Mouse (Mus musculus): ENCODE measurements around the gene Lcat. TPM values are rescaled to one million over a fixed set of nuclear protein-coding genes. Genes with fewer than 3 reads are reported as not detected.

Lcat gene
- total RNA-seq, 2 experiments from 2014 or later, result 0.46 to 0.80 TPM

GRCm38 (mm10) chr8:105942542-105942941 is 640 bp downstream of the Lcat start:
- DNase-seq, result no peak

DNA sequence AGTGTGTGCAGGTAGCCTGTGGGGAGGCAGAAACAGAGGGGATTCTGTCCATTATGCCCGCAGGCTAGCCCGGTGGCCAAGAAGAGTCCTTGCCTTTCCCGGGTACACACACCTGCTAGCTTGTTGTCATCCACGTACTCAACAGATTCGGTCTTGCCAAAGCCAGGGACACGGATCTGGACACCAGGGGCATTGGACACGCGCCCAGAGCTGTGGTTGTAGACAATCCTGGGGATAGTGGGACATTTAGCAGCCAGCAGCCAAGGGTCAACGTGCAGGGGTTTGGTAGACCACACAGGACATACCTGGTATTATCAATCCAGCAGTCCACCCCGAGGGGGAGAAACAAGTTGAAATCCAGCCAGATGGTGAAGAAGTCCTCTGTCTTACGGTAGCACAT is 1.2 kb downstream of the Lcat start:
- DNase-seq, result no peak

DNA sequence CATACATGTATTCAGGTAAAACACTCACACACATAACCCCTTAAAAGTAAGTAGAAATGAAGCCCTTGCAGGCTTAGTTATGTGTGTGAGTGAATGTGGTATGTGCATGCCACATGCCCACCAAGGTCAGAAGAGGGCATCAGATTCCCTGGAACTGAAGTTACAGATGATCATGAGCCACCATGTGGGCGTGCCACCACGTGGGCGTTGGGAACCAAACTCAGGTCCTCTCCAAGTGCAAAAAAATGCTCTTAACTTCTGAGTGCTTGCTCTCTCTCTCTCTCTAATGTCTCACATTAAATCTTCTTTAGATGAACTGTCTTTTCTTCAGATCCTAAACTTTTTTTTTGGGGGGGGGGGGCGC is 4.9 kb downstream of the Lcat start, which contains the start of gene Psmb10:
Gene Psmb10 (minus strand): TSS at position 139 of the 364 bp plus-strand sequence.
- no peak for DNase-seq

DNA sequence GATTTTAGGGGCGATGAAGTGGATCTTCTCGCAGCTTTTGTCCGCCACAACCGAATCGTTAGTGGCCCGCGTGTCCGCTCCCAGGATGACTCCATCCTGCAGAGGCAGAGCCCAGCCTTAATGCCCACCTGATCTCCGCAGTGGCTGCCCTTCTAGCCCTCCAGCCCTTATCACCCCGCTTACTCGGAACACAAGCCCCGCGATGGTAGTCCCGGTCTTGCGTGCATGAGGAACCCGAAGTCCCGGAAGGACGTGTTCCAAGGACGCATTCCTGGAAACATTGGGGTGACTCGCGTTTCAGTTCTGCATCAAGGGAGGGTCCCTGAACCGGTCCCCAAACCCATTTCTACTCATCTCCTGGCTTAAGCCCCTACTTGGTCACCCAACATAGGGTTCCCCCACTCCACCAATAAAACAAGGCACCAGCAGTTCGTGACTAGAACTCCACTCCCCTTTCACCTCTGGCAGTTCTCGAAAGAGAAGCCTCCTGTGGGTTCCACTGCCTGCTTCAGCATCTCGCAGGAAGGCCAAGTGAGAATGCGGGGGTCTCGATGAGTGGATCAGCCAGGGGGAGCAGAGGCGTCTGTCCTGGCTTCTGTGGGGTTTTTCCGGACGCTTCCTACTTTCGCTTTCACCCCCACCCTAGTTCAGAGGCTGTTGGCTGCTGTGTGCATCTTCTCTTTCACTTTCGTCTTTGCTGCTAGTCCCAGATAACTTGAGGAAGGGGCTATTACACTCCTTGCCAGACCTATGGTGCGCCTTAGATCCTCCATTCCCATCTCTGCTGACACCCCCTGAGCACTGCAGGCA is 5.5 kb downstream of the Lcat start:
- peak; percentile 45 for DNase-seq

DNA sequence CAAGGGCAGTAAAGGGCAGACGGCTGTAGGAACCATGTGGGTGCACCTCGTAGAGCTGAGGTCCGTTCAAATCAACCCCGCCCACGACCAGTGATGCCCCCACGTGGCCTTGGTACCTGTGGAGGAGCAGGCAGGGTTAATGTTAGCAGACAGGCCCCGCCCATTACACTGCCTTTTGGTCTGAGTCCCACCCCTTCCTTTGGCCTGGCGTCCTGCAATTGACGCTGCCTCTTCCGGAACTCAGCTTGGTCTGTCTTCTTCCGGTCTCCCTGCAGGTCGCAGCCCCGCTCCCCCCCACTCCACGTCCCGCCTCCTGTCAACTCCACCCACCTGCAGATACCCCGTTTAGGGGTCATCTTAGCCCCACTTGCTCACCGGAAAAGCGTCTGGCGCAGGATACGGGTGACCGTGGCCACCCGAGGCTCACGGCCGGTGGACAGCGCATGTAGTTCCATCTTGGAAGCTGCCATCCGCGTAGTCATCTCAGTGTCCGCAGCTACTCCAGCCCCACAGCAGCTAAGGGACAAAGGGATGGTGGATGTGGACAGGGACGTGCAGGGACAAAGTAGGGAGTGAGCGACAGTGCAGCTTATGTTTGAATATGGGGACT is 6.2 kb downstream of the Lcat start:
- DNase-seq, result peak; percentile 90

- no peak for DNase-seq
Measured at GRCm38 (mm10) chr8:105935863-105936603, 7.1 kb downstream of the Lcat start.

DNA sequence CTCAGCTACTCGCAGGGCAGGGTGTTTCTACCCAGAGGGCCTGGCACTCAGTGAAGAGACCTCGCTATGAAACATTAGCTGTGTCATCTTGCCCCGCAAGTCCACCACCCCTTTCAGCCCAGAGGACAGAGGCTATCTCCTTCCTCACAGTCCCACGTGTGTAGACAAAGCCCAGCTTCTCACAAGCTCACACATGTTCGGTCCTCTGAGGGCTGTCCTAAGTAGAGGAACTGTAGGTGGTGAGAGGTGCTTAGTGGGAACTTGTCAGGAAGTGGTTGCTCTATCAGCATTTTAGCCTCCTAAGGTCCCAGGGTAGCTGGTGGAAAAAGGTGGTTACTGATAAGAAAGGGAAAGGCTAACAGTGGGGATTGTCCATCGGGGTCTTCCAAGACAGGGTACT is 8.1 kb downstream of the Lcat start:
- no peak for DNase-seq

DNA sequence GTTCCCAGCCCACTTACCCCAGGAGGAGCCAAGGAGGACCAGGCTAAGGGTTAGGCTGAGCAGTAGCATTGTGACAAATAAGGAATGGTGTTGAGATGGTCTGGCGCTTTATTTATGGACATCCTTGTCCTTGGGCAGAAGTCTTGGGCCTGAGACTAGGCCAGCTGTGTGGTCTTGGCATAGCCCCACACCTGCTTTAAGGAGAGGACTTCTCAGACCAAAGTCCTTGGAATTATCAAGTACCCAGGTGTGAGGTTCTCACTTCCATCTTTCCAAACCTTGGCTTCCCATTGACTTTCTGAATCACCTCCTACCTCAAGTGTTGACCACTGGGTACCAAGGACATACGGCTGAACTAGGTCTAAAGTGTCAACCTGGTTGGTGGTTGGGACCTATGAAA is 9.4 kb downstream of the Lcat start, which contains the start of gene Ctrl:
Gene Ctrl (minus strand): TSS at position 101 of the 400 bp plus-strand sequence.
- no peak for DNase-seq

DNA sequence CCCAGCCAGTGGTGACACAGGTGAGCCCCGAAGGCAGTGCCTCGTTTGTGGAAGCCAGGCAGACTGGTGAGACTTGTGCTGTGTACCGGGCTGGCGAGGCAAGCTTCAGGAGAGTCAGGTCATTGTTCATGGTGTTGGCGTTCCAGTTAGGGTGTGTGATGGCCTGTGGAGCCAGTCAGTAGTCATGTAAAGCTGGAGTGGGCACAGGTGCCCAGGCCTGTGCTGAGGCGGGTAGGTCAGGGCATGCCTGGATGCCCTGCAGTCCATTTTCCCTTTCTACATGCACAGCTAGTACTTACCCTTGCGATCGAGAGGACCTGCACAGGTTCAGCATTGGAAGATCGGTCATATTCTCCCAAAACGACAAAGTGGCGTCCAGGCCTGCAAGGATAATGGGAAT is 10.7 kb downstream of the Lcat start:
- DNase-seq, result no peak

DNA sequence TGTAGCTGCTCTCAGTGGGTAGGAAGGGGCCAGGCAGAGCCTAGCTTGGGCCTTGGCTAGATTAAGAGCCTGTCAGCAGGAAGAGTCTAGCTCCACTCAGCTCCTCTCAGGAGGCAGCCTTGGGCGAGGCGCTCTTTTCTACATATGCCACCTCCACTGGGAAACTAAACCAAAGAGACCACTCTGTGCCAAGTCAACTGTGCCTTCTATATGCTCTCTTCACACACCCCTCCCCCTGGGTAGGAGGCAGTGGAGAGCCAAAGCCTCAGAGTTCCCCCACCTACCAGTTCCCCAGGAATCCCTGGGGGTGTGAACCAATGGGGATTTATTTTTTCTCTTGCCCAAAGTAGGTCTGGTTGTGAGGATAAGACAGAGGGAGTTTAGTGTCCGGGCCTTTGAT is 11.9 kb downstream of the Lcat start:
- no peak for DNase-seq

GRCm38 (mm10) chr8:105930602-105931001 is 12.6 kb downstream of the Lcat start:
- DNase-seq, result peak; percentile 61

DNA sequence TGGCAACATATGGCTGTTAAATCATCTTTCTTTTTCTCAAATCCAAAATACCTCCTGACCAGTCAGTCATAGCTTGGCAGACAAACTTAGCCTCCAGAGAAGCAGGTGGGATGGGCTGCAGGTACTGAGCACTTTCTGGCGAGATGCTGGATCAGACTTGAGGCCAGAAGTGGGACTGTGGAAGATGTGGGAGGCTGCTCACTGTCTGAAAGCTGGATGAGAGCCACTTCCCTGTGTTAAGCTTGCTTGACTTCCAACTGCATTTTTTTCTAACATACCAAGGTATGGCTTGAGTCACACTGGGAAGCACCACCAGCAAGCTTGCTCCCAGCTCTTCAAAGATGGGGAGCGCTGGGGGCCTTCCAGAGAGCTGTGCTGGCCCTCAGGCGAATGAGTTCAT is 18.1 kb downstream of the Lcat start:
- DNase-seq, result no peak

GRCm38 (mm10) chr8:105919390-105919789 is 23.8 kb downstream of the Lcat start:
- no peak for DNase-seq

- DNase-seq, result no peak
Measured at GRCm38 (mm10) chr8:105900941-105901616, 42.1 kb downstream of the Lcat start.

DNA sequence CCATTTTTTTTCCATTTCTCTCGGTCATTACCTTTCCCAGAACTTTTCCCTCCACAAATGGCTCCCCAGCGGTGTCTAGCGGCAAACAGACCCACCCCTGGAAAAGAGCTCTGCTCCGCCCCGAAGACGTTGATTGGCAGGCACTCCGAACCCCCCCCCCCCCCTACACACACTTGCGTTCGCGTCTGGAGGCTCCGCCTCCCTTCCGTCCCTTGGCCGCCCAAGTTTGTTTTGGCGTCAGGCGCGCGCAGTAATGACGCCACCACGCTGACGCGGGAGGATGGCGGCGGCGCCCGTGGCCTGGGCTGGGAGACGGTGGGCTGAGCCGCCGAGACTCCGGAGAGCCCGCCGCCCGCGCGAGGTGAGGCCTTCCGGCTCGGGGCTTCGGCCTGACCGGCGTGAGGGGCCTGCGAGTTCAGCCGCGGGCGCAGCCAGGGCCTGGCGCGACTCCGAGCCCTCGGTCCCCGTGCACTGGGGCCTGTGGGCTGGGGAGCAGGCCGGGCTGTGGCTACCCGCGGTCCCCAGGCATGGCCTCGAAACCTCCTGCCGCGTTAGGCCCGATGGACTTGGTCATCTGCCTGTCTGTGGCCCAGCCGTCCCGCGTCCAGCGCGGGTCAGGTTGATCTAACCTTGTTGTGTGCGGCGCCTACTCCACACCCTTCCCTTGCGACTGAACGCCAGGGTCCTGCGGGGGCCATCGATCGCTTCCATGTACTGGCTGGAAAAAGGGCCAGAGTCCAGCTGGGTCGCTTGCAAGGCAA is 42.8 kb downstream of the Lcat start, which contains the start of gene Pskh1:
Gene Pskh1 (plus strand): TSS at position 262 of the 761 bp plus-strand sequence.
- DNase-seq, result peak; percentile 90

DNA sequence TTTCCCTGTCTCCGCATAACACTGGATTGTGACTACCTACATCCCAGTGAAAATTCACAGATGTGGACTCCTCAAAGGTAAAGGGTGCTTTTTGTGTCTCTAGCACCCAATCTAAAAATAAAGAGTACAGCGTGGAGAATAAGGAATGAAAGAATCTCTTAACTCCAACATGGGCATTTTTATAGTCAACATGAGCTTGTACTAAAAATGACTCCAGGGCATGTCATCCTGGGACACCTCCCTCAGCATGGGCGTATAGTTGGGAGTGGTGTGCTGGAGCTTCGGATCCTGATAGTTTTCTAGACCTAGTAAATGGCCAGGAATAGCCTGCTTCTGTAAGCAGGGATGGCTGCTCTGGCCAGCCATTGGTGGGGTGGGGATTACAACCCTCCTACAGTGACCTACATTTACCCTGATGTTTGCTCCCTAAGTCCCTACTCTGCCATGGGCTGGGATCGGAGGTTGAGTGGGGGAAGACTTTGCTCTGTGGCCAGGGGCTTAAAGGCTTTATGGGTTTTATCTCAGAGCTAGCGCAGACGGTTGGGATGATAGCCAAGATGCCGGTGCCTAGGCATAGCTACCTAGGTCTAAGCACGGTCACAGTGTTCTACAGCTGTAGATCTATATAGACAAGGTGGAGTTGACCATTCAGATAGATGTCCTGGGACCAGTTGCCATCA is 45.2 kb downstream of the Lcat start:
- no peak for DNase-seq

DNA sequence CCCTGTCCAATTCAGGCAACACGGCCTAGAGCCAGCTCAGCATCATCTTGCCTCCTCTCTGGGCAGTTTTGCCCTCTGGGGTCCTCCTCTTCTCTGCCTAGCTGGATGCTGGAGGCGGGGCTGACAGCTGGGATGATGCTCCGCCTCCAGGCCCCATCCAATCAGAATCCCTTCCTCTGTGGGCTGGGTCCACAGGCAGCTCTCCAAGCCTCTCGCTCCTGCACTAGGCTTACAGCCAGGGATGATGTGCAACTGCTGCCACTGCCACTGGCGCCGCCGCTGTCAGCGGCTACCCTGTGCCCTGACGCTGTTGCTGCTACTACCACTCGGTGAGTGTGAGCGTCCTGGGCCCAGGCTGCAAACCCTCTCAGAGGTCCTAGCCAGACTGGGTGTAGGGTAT is 49.8 kb downstream of the Lcat start, which contains the start of gene Nrn1l:
Gene Nrn1l (plus strand): TSS at position 229 of the 400 bp plus-strand sequence.
- DNase-seq, result peak; percentile 74

DNA sequence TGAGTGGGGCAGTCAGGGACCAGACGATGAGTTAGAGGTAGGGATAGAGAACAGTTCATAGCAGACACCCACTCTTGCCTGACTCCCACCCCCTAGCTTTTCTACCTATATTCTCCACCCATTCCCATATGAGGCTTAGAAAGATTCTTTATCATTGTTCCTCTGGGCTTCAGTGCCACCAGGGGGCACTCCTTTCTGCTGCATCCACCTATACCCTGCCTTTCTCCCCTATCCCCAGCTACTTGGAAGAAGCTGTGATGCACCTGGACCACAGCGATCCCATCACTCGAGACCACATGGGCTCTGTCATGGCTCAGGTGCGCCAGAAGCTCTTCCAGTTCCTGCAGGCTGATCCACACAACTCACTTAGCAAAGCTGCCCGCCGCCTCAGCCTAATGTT is 50.8 kb downstream of the Lcat start:
- no peak for DNase-seq

DNA sequence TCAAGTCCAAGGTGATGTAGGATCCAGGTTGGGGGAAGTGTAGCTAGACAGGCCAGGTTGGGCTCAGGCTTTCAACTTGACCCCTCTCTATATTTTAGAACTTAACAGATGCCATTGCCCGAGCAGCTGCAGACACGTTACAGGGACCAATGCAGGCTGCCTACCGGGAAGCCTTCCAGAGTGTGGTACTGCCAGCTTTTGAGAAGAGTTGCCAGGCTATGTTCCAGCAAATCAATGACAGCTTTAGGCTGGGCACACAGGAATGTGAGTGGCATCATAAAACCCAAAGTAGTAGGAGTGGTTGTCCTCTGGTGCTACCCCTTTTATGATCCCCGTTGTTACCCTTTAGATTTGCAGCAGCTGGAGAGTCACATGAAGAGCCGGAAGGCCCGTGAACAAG is 52.3 kb downstream of the Lcat start:
- peak; percentile 51 for DNase-seq

GRCm38 (mm10) chr8:105889756-105890465 is 53.3 kb downstream of the Lcat start:
- DNase-seq, result no peak

Measured in gastrocnemius, postnatal 25 days (tissue).